In the genomic region with DNA sequence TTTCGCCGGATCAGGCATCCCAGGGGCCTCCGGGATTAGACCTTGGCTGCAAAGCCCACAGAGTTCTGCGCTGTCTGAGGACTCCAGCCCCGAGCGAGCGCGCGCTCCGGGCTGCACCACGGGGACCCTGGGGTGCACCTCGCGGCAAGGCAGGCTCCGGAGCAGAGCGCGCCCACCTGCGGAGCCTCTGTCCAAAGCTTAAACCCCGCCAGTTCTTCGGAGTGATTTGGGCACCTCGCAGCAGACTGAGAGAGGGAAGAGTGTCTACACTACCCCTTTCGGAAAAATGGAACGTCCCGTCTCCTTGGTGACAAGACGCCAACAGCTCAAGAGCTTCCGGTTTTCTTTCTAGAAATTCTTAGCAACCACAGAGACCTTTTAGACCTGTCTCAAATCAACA, we compare ENCODE assay signal across 8 mouse cellular contexts. TPM values are rescaled to one million over a fixed set of nuclear protein-coding genes. Genes with fewer than 3 reads are reported as not detected.
DNase-seq lines count a peak whose midpoint lies in the region; ATAC-seq and TF ChIP-seq lines count a peak whose summit lies in the region.

A gene (minus strand): TSS at position 76 of the 400 bp plus-strand sequence.

- peaks cover 10% of the 10 kb centered on the region for H3K4me1 ChIP-seq in intestine, embryonic 16.5 days (ENCODE audit: control insufficient read depth, insufficient read depth, low read length)
- H3K4me1 ChIP-seq in liver, embryonic 11.5 days (replicated peaks; ENCODE audit: control insufficient read depth, insufficient read depth, low read length): peaks cover 5% of the 10 kb centered on the region
- no peaks in the 10 kb centered on the region for H3K4me1 ChIP-seq in stomach, postnatal 0 days (replicated peaks; ENCODE audit: control insufficient read depth, insufficient read depth)

- peak within 1 kb of the TSS; percentile 53 for H3K4me3 ChIP-seq in intestine, embryonic 16.5 days (ENCODE audit: low read length)
- peak within 1 kb of the TSS; percentile 57 for H3K4me3 ChIP-seq in liver, embryonic 11.5 days (ENCODE audit: low read depth, low read length)
- H3K4me3 ChIP-seq in stomach, postnatal 0 days (ENCODE audit: low read depth, low read length): peak within 1 kb of the TSS; percentile 54

- no peak for TF ChIP-seq CTCF in stomach, postnatal 0 days (IDR thresholded peaks at IDR 0.05; ENCODE audit: low read depth)

- no peaks in the 10 kb centered on the region for H3K9me3 ChIP-seq in intestine, embryonic 16.5 days (ENCODE audit: control insufficient read depth, low read length)
- H3K9me3 ChIP-seq in liver, embryonic 11.5 days (ENCODE audit: control insufficient read depth, low read length): no peaks in the 10 kb centered on the region
- no peaks in the 10 kb centered on the region for H3K9me3 ChIP-seq in stomach, postnatal 0 days (ENCODE audit: control insufficient read depth, low read length)

- TF ChIP-seq EP300 in stomach, postnatal 0 days (optimal IDR thresholded peaks at IDR 0.05): no peak

- no peaks in the 10 kb centered on the region for H3K36me3 ChIP-seq in intestine, embryonic 16.5 days (ENCODE audit: control insufficient read depth, insufficient read depth, low read length)
- H3K36me3 ChIP-seq in liver, embryonic 11.5 days (ENCODE audit: control insufficient read depth, insufficient read depth, low read length): no peaks in the 10 kb centered on the region
- no peaks in the 10 kb centered on the region for H3K36me3 ChIP-seq in stomach, postnatal 0 days (ENCODE audit: control insufficient read depth, insufficient read depth, low read length)

- H3K27me3 ChIP-seq in intestine, embryonic 16.5 days (replicated peaks; ENCODE audit: control insufficient read depth, insufficient read depth, low read length): no peaks in the 10 kb centered on the region
- H3K27me3 ChIP-seq in liver, embryonic 11.5 days (replicated peaks; ENCODE audit: control insufficient read depth, insufficient read depth, low read length): peaks cover 9% of the 10 kb centered on the region
- H3K27me3 ChIP-seq in stomach, postnatal 0 days (ENCODE audit: control insufficient read depth, insufficient read depth, low read length): no peaks in the 10 kb centered on the region

- peak; percentile 47 for DNase-seq in gastrocnemius, adult 18-20 months (ENCODE audit: low spot score)
- DNase-seq in gastrocnemius, adult 8-10 months (ENCODE audit: low spot score in 2 of 2): no peak
- peak; percentile 39 for DNase-seq in brain, embryonic 18.5 days (ENCODE audit: low read depth, low spot score)
- peak; percentile 32 for DNase-seq in gastrocnemius, postnatal 10 days
- DNase-seq in liver, embryonic 11.5 days (ENCODE audit: low spot score): peak; percentile 78
- DNase-seq in stomach, postnatal 0 days (ENCODE audit: low spot score): peak; percentile 73

- H3K27ac ChIP-seq in intestine, embryonic 16.5 days (ENCODE audit: low read length): no peak within 1 kb of the TSS
- 0 out of 2 replicates have a peak within 1 kb of the TSS, but pooled peaks have one; percentile 11 for H3K27ac ChIP-seq in liver, embryonic 11.5 days (ENCODE audit: low read depth, low read length)
- peak within 1 kb of the TSS; percentile 30; the same call in 1 of the 2 replicates for H3K27ac ChIP-seq in stomach, postnatal 0 days (replicated peaks)

- peak within 1 kb of the TSS; percentile 73 for H3K9ac ChIP-seq in intestine, embryonic 16.5 days (ENCODE audit: low read depth, low read length)
- H3K9ac ChIP-seq in liver, embryonic 11.5 days (ENCODE audit: low read depth, low read length): peak within 1 kb of the TSS; percentile 66; the same call in 1 of the 2 replicates
- peak within 1 kb of the TSS; percentile 70 for H3K9ac ChIP-seq in stomach, postnatal 0 days (ENCODE audit: low read length)

- peak; percentile 90 for ATAC-seq in intestine, embryonic 16.5 days
- peak; percentile 70 for ATAC-seq in liver, embryonic 11.5 days (replicated peaks; ENCODE audit: low FRiP score)
- ATAC-seq in monocyte, adult 5-6 weeks (replicated peaks; ENCODE audit: insufficient number of reproducible peaks, low FRiP score, low TSS enrichment, poor library complexity, severe bottlenecking): peak; percentile 44
- peak; percentile 67; the same call in 1 of the 2 replicates for ATAC-seq in stomach, postnatal 0 days (ENCODE audit: low FRiP score, low TSS enrichment)

- H3K4me2 ChIP-seq in intestine, embryonic 16.5 days (ENCODE audit: low read depth, low read length): peak within 1 kb of the TSS; percentile 99
- H3K4me2 ChIP-seq in liver, embryonic 11.5 days: peak within 1 kb of the TSS; percentile 89
- H3K4me2 ChIP-seq in stomach, postnatal 0 days (replicated peaks; ENCODE audit: low read depth): peak within 1 kb of the TSS; percentile 87

- under 1% methylated on average over 25 of the region's 25 CpGs for WGBS in intestine, embryonic 16.5 days
- under 1% methylated on average over 25 of the region's 25 CpGs for WGBS in liver, embryonic 11.5 days
- under 1% methylated on average over 25 of the region's 25 CpGs for WGBS in stomach, postnatal 0 days

RNA-seq across cellular contexts. Expression of the gene that starts here (rescaled TPM):
- not detected for total RNA-seq in gastrocnemius, adult 18-20 months (2021)
- not detected for total RNA-seq in gastrocnemius, adult 8-10 months (2022)
- not detected for total RNA-seq in gastrocnemius, postnatal 10 days (2021)
- 0.17 and 0.31 TPM in 2 replicates for polyA plus RNA-seq in intestine, embryonic 16.5 days (2015; fragmentation: Nextera tagmentation; extraction: Ambion mirVana)
- 0.25 and 0.71 TPM in 2 replicates for polyA plus RNA-seq in liver, embryonic 11.5 days (2014; fragmentation: Nextera tagmentation; extraction: Ambion mirVana)
- 1.7 TPM in 1 of 3 replicates, not detected in the others for total RNA-seq in monocyte, adult 5-6 weeks (2017)
- 0.11 and 0.15 TPM in 2 replicates for polyA plus RNA-seq in stomach, postnatal 0 days (2015; fragmentation: Nextera tagmentation; extraction: Ambion mirVana)

Comparison
In these comparisons a context has a peak if more than half of its experiments do, and no peak if none do; other contexts are left out.
1. Peak in DNase-seq in gastrocnemius, adult 18-20 months; RNA of the gene not detected or under 1 TPM.
2. Peak in DNase-seq in gastrocnemius, postnatal 10 days; RNA of the gene not detected or under 1 TPM.
3. Peak in ATAC-seq, H3K4me3 ChIP-seq, H3K9ac ChIP-seq and H3K4me2 ChIP-seq in intestine, embryonic 16.5 days; RNA of the gene not detected or under 1 TPM.
4. Peak in DNase-seq, ATAC-seq, H3K4me3 ChIP-seq, H3K27ac ChIP-seq, H3K9ac ChIP-seq and H3K4me2 ChIP-seq in liver, embryonic 11.5 days; RNA of the gene not detected or under 1 TPM.
5. Peak in DNase-seq, ATAC-seq, H3K4me3 ChIP-seq, H3K27ac ChIP-seq, H3K9ac ChIP-seq and H3K4me2 ChIP-seq in stomach, postnatal 0 days; RNA of the gene not detected or under 1 TPM.